Mouse (Mus musculus): ENCODE measurements around the gene Erc1. TPM values are rescaled to one million over a fixed set of nuclear protein-coding genes. Genes with fewer than 3 reads are reported as not detected.

Gene Erc1
- total RNA-seq, 2 experiments from 2014 or later = 29.6 to 32.6 TPM

- no peak for DNase-seq (ENCODE audit: low spot score in 2 of 2)
Measured at GRCm38 (mm10) chr6:119529659-119530058, 318.3 kb downstream of the Erc1 start.

- no peak for DNase-seq (ENCODE audit: low spot score in 2 of 2)
Measured at GRCm38 (mm10) chr6:119526498-119526897, 321.5 kb downstream of the Erc1 start.

- no peak for DNase-seq (ENCODE audit: low spot score in 2 of 2)
Measured at GRCm38 (mm10) chr6:119521931-119522391, 326.0 kb downstream of the Erc1 start.

GRCm38 (mm10) chr6:119521482-119521900 is 326.5 kb downstream of the Erc1 start:
- no peak for DNase-seq (ENCODE audit: low spot score in 2 of 2)

Other genes starting within 250 kb of the Erc1 start
- gene Rad52, start 54.5 kb upstream of the Erc1 start, total RNA-seq (2021) = 10 to 100 TPM; 16.1 to 23.5 TPM
- 100 to 1,000 TPM; 266 to 271 TPM for gene Wnk1, start 190.5 kb upstream of the Erc1 start, total RNA-seq (2021)
- not detected for gene Ninj2, start 245.2 kb upstream of the Erc1 start, total RNA-seq (2021)

Data from gastrocnemius, postnatal 4 days (tissue).